Mouse (Mus musculus): Measurements from ENCODE around the gene Aff4.

DNA sequence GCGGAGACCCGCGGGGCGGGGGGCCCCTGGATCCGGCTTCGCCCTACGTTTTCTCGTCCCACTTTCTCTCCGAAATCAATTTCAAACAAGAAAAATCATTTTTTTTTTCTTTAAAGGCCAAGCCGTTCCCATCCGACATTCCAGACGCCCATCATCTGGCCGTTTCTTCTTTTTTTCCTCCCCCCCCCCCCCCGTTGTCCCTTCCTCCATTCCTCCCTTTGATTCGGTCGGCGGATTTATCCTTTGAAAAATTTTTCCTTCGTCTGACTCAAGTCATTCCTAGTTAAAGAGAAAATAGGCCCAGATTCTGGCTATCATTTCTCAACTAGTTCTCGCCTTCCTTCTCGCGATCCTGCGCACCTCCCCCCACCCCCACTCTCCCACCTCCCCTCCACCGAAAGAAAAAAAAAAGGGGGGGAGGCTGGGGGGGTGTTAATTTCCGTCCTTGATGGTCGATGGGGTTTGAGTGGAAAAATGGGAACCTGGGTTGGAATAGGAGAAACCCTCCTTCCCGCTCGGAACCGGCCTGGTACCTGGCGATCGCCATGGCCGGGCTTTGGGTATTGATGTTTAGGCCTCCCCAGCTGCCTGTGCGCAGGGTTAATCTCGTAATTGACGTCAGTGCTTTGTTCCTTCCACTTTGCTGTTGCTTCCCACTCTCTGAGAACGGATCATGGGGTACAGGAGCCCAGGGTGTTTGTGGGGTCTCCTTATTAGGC is 750 bp downstream of the Aff4 start:
- TF ChIP-seq EP300 (IDR thresholded peaks at IDR 0.05; ENCODE audit: low read depth) (no peak), CTCF (IDR thresholded peaks at IDR 0.05; ENCODE audit: low read depth) (no peak)

Data from liver, embryonic 14.5 days (tissue).